Mouse (Mus musculus) kidney, embryonic 15.5 days (tissue): Measurements from ENCODE around the gene Dnm3. TPM values are rescaled to one million over a fixed set of nuclear protein-coding genes. Genes with fewer than 3 reads are reported as not detected.

Experiments
- ATAC-seq: fragments of 200-750 bp; cut with Nextera tagmentation; replicated peaks from 2 replicates; pipeline ENCODE4 v1.8.0; 2017; ENCODE audit warnings: moderate TSS enrichment; ENCODE audit not compliant: low FRiP score
- H3K27ac ChIP-seq: fragments of 300-500 bp; sonication (generic); 2 replicates; pipeline ENCODE4 v1.5.1; 2015; ENCODE audit warnings: mild to moderate bottlenecking, inconsistent platforms
- H3K27me3 ChIP-seq: fragments of 300-500 bp; sonication (generic); 2 replicates; pipeline ENCODE4 v1.6.1; 2015; ENCODE audit warnings: inconsistent platforms
- H3K36me3 ChIP-seq: fragments of 300-500 bp; sonication (generic); 2 replicates; pipeline ENCODE4 v1.6.1; 2015; ENCODE audit warnings: inconsistent platforms
- H3K4me1 ChIP-seq: fragments of 300-500 bp; sonication (generic); 2 replicates; pipeline ENCODE4 v1.6.1; 2015; ENCODE audit warnings: inconsistent platforms
- H3K4me2 ChIP-seq: fragments of 300-500 bp; sonication (generic); 2 replicates; pipeline ENCODE4 v1.6.1; 2015; ENCODE audit warnings: moderate library complexity, mild to moderate bottlenecking, inconsistent platforms
- H3K4me3 ChIP-seq: fragments of 300-500 bp; sonication (generic); replicated peaks from 2 replicates; pipeline ENCODE4 v1.5.1; 2015; ENCODE audit warnings: mild to moderate bottlenecking, inconsistent platforms
- H3K9ac ChIP-seq: fragments of 300-500 bp; sonication (generic); 2 replicates; pipeline ENCODE4 v1.6.1; 2015; ENCODE audit warnings: mild to moderate bottlenecking, inconsistent platforms
- H3K9me3 ChIP-seq: fragments of 300-500 bp; sonication (generic); replicated peaks from 2 replicates; pipeline ENCODE4 v1.6.1; 2016; ENCODE audit warnings: inconsistent platforms
- WGBS: fragments of 180-500 bp; shearing (Covaris S2); methylation state at CpG from one replicate; pipeline ENCODE4 v1.1.7; 2015; ENCODE audit warnings: mixed read lengths; 5-methylcytosine and 5-hydroxymethylcytosine counted together
- polyA plus RNA-seq: library from polyadenylated mRNA; unstranded; fragments of >200 nt; fragmentation: Nextera tagmentation; extraction: Ambion mirVana; gene quantifications from 2 replicates; pipeline ENCODE4 v1.2.1, GENCODE M21; 2015

Gene Dnm3
- polyA plus RNA-seq, 1 experiment from 2014 or later = 7.6 TPM

DNA sequence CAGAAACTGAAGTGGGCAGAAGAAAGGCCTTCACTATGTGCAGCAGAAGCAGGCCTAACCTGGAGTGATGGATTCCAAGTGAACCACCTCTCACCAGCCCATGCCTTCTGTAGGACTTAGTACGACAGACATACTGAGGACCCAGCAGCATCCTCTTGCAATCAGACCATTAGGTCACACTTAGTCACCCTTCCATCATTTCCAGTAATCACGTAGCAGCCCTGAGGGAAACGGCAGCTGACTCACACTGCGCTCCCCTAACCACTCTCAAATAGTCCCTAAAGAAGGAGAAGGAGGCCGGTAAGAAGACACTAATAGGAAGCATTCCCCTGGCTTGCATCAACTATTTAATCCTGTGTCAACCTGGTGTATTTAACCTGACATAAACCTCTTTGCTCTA lies 262.1 kb downstream of the Dnm3 start:
- Histone ChIP-seq H3K27me3 (no peaks in the 10 kb centered on the region), H3K4me2 (no peak overlapping the region), H3K9me3 (no peaks in the 10 kb centered on the region), H3K9ac (no peak overlapping the region), H3K36me3 (no peaks in the 10 kb centered on the region), H3K27ac (peak overlapping the region; percentile 88), H3K4me3 (no peak overlapping the region), H3K4me1 (peaks cover 30% of the 10 kb centered on the region)
- 61% methylated on average over 5 of the region's 5 CpGs for WGBS
- no peak for ATAC-seq

DNA sequence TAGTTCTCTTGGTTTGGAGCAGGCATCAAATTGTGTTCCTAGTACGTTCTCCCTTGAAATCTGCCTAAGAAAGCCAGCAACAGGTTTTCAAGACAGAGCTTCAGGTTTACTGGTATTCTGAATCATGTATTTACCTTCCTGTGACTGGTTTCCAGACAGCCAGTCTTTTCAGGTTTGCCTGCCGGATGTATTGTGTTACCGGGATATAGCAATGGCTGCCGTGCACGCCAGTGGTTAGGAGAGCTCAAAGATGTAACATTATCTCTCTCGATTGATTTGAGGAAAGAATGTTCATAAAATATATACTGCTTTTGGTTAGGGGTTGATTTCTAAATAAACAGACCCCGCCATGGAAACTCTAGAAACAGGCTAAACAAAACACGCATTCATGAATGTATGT lies 264.8 kb downstream of the Dnm3 start:
- ATAC-seq = no peak
- Histone ChIP-seq H3K4me1 (peaks cover 44% of the 10 kb centered on the region), H3K9ac (no peak overlapping the region), H3K4me3 (no peak overlapping the region), H3K9me3 (no peaks in the 10 kb centered on the region), H3K27me3 (no peaks in the 10 kb centered on the region), H3K4me2 (no peak overlapping the region), H3K27ac (no peak overlapping the region), H3K36me3 (no peaks in the 10 kb centered on the region)
- WGBS = 59% methylated on average over 8 of the region's 8 CpGs

DNA sequence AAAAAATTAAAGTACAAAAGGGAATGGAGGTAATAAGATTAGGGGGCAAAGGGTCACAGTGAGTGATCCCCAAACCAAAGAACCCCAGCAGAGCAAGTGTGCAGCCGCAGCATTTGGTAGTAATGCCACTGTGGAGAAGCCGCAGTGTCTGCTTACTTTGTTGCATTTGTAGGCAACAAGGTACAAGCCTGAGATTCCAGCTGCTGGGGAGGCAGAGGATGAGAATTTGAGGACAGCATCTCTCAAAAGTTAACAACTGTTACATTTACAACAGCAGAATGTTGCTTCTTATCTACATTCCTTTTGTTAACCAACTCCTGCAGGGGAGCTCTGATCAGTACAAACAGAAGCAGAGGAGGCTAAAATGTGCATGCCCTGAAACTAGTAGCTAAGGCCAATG lies 267.3 kb downstream of the Dnm3 start:
- no peak overlapping the region for H3K9ac ChIP-seq
- no peak overlapping the region for H3K27ac ChIP-seq
- no peak for ATAC-seq
- H3K4me1 ChIP-seq = peaks cover 34% of the 10 kb centered on the region
- no peaks in the 10 kb centered on the region for H3K9me3 ChIP-seq
- no peaks in the 10 kb centered on the region for H3K36me3 ChIP-seq
- 86% methylated on average over 2 of the region's 2 CpGs for WGBS
- no peaks in the 10 kb centered on the region for H3K27me3 ChIP-seq
- no peak overlapping the region for H3K4me3 ChIP-seq
- H3K4me2 ChIP-seq = no peak overlapping the region

DNA sequence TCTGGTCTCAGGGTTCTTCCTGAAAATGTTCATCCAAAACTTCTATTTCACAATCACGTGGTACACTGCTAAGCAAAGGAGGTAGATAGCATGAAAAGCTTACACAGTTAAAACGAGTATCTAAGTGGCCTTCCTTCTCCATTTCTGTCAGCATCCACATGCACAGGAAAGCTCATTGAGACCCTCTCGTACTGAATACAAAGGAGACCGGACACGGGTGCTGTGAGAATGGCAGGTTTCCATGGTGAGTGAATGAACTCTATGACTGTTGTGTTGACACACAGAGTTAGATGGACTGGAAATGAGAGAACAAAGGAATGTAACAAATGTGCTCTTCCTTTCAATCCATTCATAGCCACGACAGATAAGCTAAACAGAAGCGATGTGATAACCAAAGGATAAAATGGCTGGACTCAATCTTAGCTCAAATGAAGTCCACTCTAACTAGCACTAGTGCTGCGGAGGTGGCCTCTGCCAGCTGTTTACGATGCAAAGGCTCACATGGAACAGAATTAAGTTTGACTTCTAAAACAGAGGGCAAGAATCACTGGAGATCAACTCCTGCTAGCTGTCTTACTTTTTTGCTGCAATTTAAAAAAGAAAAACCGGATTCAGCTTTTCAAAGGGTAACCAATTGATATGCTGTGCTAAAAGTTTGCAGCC lies 268.2 kb downstream of the Dnm3 start:
- 77% methylated on average over 10 of the region's 10 CpGs for WGBS
- H3K27me3 ChIP-seq = no peaks in the 10 kb centered on the region
- peak overlapping the region; percentile 2; the same call in 1 of the 2 replicates for H3K27ac ChIP-seq

DNA sequence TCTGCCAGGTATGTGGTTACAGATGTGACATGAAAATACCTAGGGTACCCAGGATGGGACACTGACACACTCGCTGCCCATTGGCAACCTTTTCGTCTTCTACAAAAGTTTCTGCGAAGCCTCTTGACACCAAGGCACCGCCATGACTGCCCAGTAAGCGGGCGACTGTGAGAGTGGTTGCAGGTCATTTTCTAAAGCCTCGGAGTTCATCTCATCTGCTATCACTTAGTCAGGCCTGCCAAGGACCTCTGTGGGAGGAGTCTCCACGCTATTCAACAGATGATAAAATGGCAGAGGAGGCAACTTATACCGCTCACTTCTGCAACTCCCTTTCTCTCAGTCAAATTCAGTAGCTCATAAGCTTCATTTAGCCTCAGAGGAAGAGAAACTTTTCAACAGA lies 268.8 kb downstream of the Dnm3 start:
- WGBS = 83% methylated on average over 9 of the region's 9 CpGs
- H3K27me3 ChIP-seq = no peaks in the 10 kb centered on the region
- no peak for ATAC-seq
- H3K4me1 ChIP-seq = peaks cover 43% of the 10 kb centered on the region
- H3K4me2 ChIP-seq = no peak overlapping the region
- no peaks in the 10 kb centered on the region for H3K9me3 ChIP-seq
- peak overlapping the region; percentile 71; the same call in 1 of the 2 replicates for H3K27ac ChIP-seq
- no peak overlapping the region for H3K9ac ChIP-seq
- H3K36me3 ChIP-seq = no peaks in the 10 kb centered on the region
- no peak overlapping the region for H3K4me3 ChIP-seq

More for the DNA sequence above, 268.2 kb downstream of the Dnm3 start:
- Histone ChIP-seq H3K4me3 (no peak overlapping the region), H3K9me3 (no peaks in the 10 kb centered on the region), H3K36me3 (no peaks in the 10 kb centered on the region), H3K4me1 (peaks cover 43% of the 10 kb centered on the region), H3K4me2 (no peak overlapping the region), H3K9ac (no peak overlapping the region)
- ATAC-seq = no peak

DNA sequence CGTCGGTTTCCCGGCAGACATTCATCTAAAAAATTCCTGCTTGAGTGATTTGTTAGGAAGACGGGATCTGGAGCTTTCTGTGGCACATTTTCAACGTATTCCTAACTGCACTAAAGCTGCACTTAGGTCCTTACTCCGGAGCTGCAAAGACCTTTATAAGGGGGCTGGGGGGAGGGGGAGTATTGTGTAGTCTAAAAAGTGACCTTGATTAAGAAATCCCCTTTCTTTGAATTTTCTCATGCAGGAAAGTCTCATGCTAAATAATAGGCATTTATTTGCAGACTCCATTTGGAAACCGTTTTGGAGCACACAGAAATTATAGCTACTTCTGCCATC lies 270.2 kb downstream of the Dnm3 start:
- Histone ChIP-seq H3K27ac (peak overlapping the region; percentile 79), H3K36me3 (no peaks in the 10 kb centered on the region), H3K9ac (no peak overlapping the region), H3K4me2 (peak overlapping the region; percentile 41), H3K9me3 (no peaks in the 10 kb centered on the region), H3K27me3 (no peaks in the 10 kb centered on the region), H3K4me3 (peak overlapping the region; percentile 20), H3K4me1 (peaks cover 44% of the 10 kb centered on the region)
- 25% methylated on average over 7 of the region's 7 CpGs for WGBS
- ATAC-seq = no peak

DNA sequence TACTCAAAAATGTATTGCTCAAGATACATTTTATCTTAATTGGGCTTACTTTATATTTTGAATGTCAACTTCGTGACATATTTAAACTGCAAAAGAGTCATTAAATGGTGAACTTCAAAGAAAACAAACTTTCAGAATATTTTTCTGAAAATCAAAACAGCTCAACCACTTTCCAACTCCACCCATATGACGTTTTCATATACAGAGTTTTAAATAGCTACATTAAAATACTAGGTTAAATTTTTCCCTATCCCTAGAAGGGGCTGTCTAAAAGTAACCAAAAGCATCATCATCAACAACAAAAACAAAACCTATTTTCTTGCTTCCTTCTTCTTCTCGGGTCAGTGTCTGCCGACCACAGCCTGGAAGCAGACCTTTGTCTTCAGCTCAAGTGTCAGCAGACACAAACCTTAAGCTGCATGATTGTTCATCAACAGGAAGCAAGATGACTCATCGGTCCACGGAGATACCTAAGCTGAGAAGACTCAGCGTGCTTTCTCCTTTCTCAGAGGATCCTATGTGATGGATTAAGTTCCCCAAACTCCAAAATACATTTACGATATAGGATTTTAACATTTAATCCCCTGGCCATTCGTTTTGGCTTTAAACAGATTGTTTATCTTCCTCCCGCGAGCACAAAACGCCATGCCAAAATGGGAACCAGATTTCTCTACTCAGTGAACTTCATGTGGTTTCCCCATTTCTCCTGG lies 270.7 kb downstream of the Dnm3 start:
- H3K36me3 ChIP-seq = no peaks in the 10 kb centered on the region
- H3K4me3 ChIP-seq = peak overlapping the region; percentile 20
- 20% methylated on average over 12 of the region's 12 CpGs for WGBS
- H3K4me1 ChIP-seq = peaks cover 47% of the 10 kb centered on the region
- peak overlapping the region; percentile 79 for H3K27ac ChIP-seq
- H3K4me2 ChIP-seq = peak overlapping the region; percentile 41
- no peaks in the 10 kb centered on the region for H3K27me3 ChIP-seq
- no peak for ATAC-seq
- no peaks in the 10 kb centered on the region for H3K9me3 ChIP-seq
- H3K9ac ChIP-seq = no peak overlapping the region

DNA sequence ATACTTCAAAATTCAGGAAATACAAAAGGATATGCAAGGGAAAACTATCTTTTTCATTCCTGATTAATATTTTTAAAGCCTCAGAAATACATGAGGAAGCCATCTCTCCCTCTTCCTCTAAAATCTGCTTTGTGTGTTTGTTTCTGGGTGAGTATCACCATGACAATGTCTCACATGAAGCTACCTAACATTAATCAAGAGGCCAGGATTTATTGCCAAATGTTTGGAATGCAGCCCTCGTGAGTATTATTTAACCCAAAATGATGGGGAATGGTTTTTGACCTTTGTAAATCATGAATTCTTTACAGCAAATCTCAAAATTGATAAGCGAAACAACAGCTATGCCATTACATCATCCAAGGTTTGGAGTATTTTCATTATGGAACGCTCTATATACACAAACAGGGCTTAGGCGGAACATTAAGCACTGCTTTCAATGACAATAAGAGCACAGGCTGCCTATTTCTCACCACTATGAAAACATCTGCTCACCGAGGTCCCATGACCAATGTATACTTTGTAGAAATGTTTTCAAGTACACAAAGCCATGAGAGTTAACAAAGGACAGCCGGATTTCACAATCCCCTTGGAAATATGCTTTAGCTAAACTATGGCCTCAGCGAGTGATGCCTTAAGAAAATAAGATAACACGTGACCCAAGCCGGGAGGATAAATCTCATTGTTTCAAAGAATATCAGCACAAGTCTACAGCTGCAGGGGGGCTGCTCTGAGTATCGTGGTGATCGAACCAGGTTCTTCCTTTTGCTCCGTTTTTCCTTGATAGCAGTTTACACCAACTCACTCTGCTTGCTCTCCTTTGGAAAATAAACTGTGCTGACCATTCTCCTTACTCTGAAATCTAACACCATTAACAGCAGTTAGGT lies 275.1 kb downstream of the Dnm3 start:
- Histone ChIP-seq H3K4me1 (peaks cover 34% of the 10 kb centered on the region), H3K9ac (no peak overlapping the region), H3K4me3 (no peak overlapping the region), H3K4me2 (peak overlapping the region; percentile 20), H3K27ac (peak overlapping the region; percentile 20), H3K36me3 (no peaks in the 10 kb centered on the region), H3K27me3 (no peaks in the 10 kb centered on the region), H3K9me3 (no peaks in the 10 kb centered on the region)
- 32% methylated on average over 12 of the region's 12 CpGs for WGBS
- no peak for ATAC-seq

DNA sequence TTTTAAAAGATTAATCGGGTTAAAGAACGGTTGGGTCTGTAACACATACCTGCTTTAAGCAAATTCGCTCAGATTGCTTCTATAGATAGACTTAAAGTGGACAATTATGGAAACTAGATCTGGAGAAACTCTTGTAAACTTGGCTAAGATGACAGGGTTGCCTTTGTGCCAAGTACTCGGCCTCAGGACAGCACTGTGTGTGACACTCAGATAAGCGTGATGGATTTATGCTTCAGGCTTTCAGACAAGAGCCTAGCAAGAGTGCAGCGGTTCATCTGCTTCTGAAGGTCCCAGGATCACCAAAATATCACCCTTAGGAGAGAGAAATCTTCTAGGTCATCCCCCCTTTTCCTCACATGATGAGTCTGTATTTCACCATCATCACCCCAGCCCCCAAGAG lies 277.4 kb downstream of the Dnm3 start:
- Histone ChIP-seq H3K36me3 (no peaks in the 10 kb centered on the region), H3K4me1 (peaks cover 31% of the 10 kb centered on the region), H3K4me3 (no peak overlapping the region), H3K27ac (no peak overlapping the region), H3K9ac (no peak overlapping the region), H3K9me3 (no peaks in the 10 kb centered on the region), H3K27me3 (no peaks in the 10 kb centered on the region), H3K4me2 (no peak overlapping the region)
- no peak for ATAC-seq
- WGBS = 71% methylated on average over 6 of the region's 6 CpGs

DNA sequence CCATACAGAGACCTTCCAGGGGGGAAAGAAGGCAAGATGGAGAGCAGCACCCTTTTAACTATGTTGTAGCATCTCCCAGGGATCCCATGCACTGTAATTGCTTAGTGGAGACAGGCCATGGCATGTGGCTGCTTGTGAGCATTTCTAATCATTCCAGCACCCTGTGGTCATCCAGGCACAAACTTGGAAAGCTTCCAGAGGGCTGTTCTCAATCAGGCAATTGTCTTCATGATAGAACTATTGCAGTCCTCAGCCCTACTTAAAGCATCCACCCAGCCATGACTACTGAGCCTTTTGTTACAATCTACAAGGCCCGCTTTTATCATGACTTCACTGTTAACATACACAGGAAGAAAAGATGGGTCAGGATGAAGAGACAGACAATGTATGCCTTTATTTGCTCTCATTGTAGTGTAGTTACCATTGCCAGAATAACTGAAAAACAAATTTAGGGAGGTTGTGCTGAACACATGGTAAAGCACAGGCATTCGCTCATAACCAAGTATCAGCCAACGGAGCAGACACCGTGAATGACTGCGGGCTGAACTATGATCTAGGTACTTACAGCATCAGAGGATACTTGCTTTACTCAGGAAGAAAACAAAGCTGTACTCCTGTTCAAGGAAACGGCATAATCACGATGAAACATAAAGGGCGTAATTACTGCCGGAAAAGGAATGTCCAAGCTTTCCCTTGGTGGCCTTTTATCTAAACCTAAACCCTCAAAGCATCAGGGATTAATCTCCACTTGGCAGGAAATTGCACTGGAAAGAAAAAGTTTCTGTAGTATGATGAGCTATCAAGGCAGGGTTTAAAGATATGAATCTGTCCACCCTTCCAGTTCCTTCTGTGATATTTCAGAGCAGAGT lies 280.8 kb downstream of the Dnm3 start:
- Histone ChIP-seq H3K36me3 (no peaks in the 10 kb centered on the region), H3K9ac (no peak overlapping the region), H3K4me2 (no peak overlapping the region), H3K4me1 (peaks cover 13% of the 10 kb centered on the region; the same call in 1 of the 2 replicates), H3K4me3 (no peak overlapping the region), H3K27me3 (no peaks in the 10 kb centered on the region), H3K27ac (no peak overlapping the region), H3K9me3 (no peaks in the 10 kb centered on the region)
- 74% methylated on average over 9 of the region's 9 CpGs for WGBS
- no peak for ATAC-seq

DNA sequence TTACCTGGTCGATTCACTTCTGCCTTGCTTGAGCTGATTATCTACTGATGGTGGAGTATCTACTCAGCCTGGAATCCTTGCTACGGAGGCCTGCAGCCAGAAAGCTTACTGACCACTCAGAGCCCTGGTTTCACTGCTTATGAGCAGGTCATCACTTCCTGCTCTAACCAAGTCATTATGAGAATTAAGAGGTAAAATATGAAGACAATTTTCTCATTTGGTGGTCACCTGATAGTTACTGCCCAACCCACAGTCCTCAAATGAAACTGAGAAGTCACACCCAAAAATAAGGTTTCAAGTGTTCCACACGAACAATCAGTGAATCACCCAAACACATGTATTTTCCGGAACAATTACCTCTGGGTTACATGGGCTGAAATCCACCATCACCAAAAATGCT lies 289.1 kb downstream of the Dnm3 start:
- ATAC-seq = no peak
- 87% methylated on average over 4 of the region's 4 CpGs for WGBS
- Histone ChIP-seq H3K36me3 (no peaks in the 10 kb centered on the region), H3K4me2 (no peak overlapping the region), H3K4me1 (peaks cover 34% of the 10 kb centered on the region), H3K27ac (no peak overlapping the region), H3K9me3 (no peaks in the 10 kb centered on the region), H3K4me3 (no peak overlapping the region), H3K9ac (no peak overlapping the region), H3K27me3 (no peaks in the 10 kb centered on the region)
